Mouse (Mus musculus): ENCODE measurements at regions not wholly inside any gene's neighbourhood (a gene's known extent, or its start where the extent isn't known, plus 50 kb on each side); places are given as distances from the start of the nearest gene placed in this dataset.

- dilution Hi-C loops (cut with MboI; ENCODE audit: extremely low pct_ligation_motif_present, extremely low pct_unique_long_range_greater_than_20kb, low sequenced_read_pairs) (no loop called here), in situ Hi-C loops (cut with MboI; ENCODE audit: low pct_ligation_motif_present, low pct_unique_long_range_greater_than_20kb, low sequenced_read_pairs) (no loop called here)
- Histone ChIP-seq H3K27me3 (replicated peaks) (no peaks in the 10 kb centered on the region), H3K4me2 (ENCODE audit: insufficient read depth, low read depth, poor library complexity, severe bottlenecking) (no peak overlapping the region), H3K79me2 (replicated peaks; ENCODE audit: control insufficient read depth, extremely low read depth, insufficient read depth, poor library complexity, severe bottlenecking) (no peaks in the 10 kb centered on the region), H3K9me3 (replicated peaks; ENCODE audit: low read length) (no peaks in the 10 kb centered on the region), H3K4me1 (ENCODE audit: control insufficient read depth in 1 of 2, insufficient read depth in 2 of 2) (peaks cover 0 to 6% of the 10 kb centered on the region in 2 experiments; a peak in 2 of 4 replicates), H3K27ac (ENCODE audit: insufficient read depth, low read depth) (no peak overlapping the region), H3K36me3 (replicated peaks in 1 of 2; ENCODE audit: control insufficient read depth in 1 of 2, insufficient read depth in 1 of 2, low read length in 1 of 2) (no peaks in the 10 kb centered on the region), H3K9ac (ENCODE audit: insufficient read depth, low read depth) (no peak overlapping the region), H3K4me3 (replicated peaks in 1 of 3; ENCODE audit: low read depth in 2 of 3, low read length in 2 of 3, poor library complexity in 1 of 3) (no peak overlapping the region)
- DNase-seq (ENCODE audit: extremely low read depth), result no peak
- TF ChIP-seq E2F4 (IDR thresholded peaks at IDR 0.05; ENCODE audit: insufficient replicate concordance, low read depth, low read length) (no peak), CHD1 (IDR thresholded peaks at IDR 0.05; ENCODE audit: low read depth, low read length) (no peak), ZNF384 (IDR thresholded peaks at IDR 0.05; ENCODE audit: low read depth, low read length) (no peak), RAD21 (IDR thresholded peaks at IDR 0.05; ENCODE audit: low read depth, low read length) (no peak), UBTF (IDR thresholded peaks at IDR 0.05; ENCODE audit: low read depth, low read length) (no peak), BHLHE40 (IDR thresholded peaks at IDR 0.05; ENCODE audit: low read depth, low read length) (no peak), MAX (IDR thresholded peaks at IDR 0.05; ENCODE audit: low read length) (no peak), TBP (conservative IDR thresholded peaks at IDR 0.05; ENCODE audit: low read depth, low read length) (no peak), MYC (IDR thresholded peaks at IDR 0.05; ENCODE audit: low read depth, low read length) (no peak), RCOR1 (conservative IDR thresholded peaks at IDR 0.05; ENCODE audit: low read depth, low read length) (no peak), ZKSCAN1 (IDR thresholded peaks at IDR 0.05; ENCODE audit: borderline replicate concordance, low read depth, low read length) (no peak), JUND (conservative IDR thresholded peaks at IDR 0.05; ENCODE audit: low read depth, low read length) (no peak), MEF2A (IDR thresholded peaks at IDR 0.05; ENCODE audit: borderline replicate concordance, low read depth, low read length) (no peak), MXI1 (IDR thresholded peaks at IDR 0.05; ENCODE audit: low read depth, low read length) (no peak), JUN (IDR thresholded peaks at IDR 0.05; ENCODE audit: insufficient read depth, low read depth, low read length) (no peak), IRF4 (IDR thresholded peaks at IDR 0.05; ENCODE audit: low read depth, low read length) (no peak), GABPA (IDR thresholded peaks at IDR 0.05; ENCODE audit: insufficient replicate concordance, low read depth, low read length) (no peak), NELFE (IDR thresholded peaks at IDR 0.05; ENCODE audit: low read depth, low read length) (no peak), SIN3A (IDR thresholded peaks at IDR 0.05; ENCODE audit: low read length) (no peak)
These were observed 89.0 kb downstream of the Otx2 start for GRCm38 (mm10) chr14:48584571-48584970.

- in situ Hi-C loops (cut with MboI; ENCODE audit: low pct_ligation_motif_present, low pct_unique_long_range_greater_than_20kb, low sequenced_read_pairs) (no loop called here), dilution Hi-C loops (cut with MboI; ENCODE audit: extremely low pct_ligation_motif_present, extremely low pct_unique_long_range_greater_than_20kb, low sequenced_read_pairs) (no loop called here)
- Histone ChIP-seq H3K79me2 (replicated peaks; ENCODE audit: control insufficient read depth, extremely low read depth, insufficient read depth, poor library complexity, severe bottlenecking) (no peaks in the 10 kb centered on the region), H3K27ac (ENCODE audit: insufficient read depth, low read depth) (no peak overlapping the region), H3K9ac (ENCODE audit: insufficient read depth, low read depth) (no peak overlapping the region), H3K4me3 (replicated peaks in 1 of 3; ENCODE audit: low read depth in 2 of 3, low read length in 2 of 3, poor library complexity in 1 of 3) (no peak overlapping the region), H3K27me3 (replicated peaks) (no peaks in the 10 kb centered on the region), H3K4me2 (ENCODE audit: insufficient read depth, low read depth, poor library complexity, severe bottlenecking) (no peak overlapping the region), H3K4me1 (ENCODE audit: control insufficient read depth in 1 of 2, insufficient read depth in 2 of 2) (peaks cover 0 to 6% of the 10 kb centered on the region in 2 experiments; a peak in 2 of 4 replicates), H3K9me3 (replicated peaks; ENCODE audit: low read length) (no peaks in the 10 kb centered on the region), H3K36me3 (replicated peaks in 1 of 2; ENCODE audit: control insufficient read depth in 1 of 2, insufficient read depth in 1 of 2, low read length in 1 of 2) (no peaks in the 10 kb centered on the region)
- TF ChIP-seq TBP (conservative IDR thresholded peaks at IDR 0.05; ENCODE audit: low read depth, low read length) (no peak), USF2 (conservative IDR thresholded peaks at IDR 0.05; ENCODE audit: low read depth, low read length) (no peak), MXI1 (IDR thresholded peaks at IDR 0.05; ENCODE audit: low read depth, low read length) (no peak), IRF4 (IDR thresholded peaks at IDR 0.05; ENCODE audit: low read depth, low read length) (no peak), MYC (IDR thresholded peaks at IDR 0.05; ENCODE audit: low read depth, low read length) (no peak), MAZ (IDR thresholded peaks at IDR 0.05; ENCODE audit: low read depth, low read length) (no peak), USF1 (IDR thresholded peaks at IDR 0.05; ENCODE audit: low read depth, low read length) (no peak), ZC3H11A (IDR thresholded peaks at IDR 0.05; ENCODE audit: low read depth, low read length) (no peak), SMC3 (IDR thresholded peaks at IDR 0.05; ENCODE audit: low read depth, low read length) (no peak), EP300 (IDR thresholded peaks at IDR 0.05; ENCODE audit: low read length) (no peak), E2F4 (IDR thresholded peaks at IDR 0.05; ENCODE audit: insufficient replicate concordance, low read depth, low read length) (no peak), GABPA (IDR thresholded peaks at IDR 0.05; ENCODE audit: insufficient replicate concordance, low read depth, low read length) (no peak), ZNF384 (IDR thresholded peaks at IDR 0.05; ENCODE audit: low read depth, low read length) (no peak), MAX (IDR thresholded peaks at IDR 0.05; ENCODE audit: low read length) (no peak), ZMIZ1 (IDR thresholded peaks at IDR 0.05; ENCODE audit: low read depth, low read length) (no peak), NRF1 (IDR thresholded peaks at IDR 0.05; ENCODE audit: low read depth, low read length) (no peak), JUND (conservative IDR thresholded peaks at IDR 0.05; ENCODE audit: low read depth, low read length) (no peak), CHD1 (IDR thresholded peaks at IDR 0.05; ENCODE audit: low read depth, low read length) (no peak), BHLHE40 (IDR thresholded peaks at IDR 0.05; ENCODE audit: low read depth, low read length) (no peak), TCF12 (IDR thresholded peaks at IDR 0.05; ENCODE audit: low read depth, low read length) (no peak)
- DNase-seq (ENCODE audit: extremely low read depth), result no peak
These were observed 90.1 kb downstream of the Otx2 start for GRCm38 (mm10) chr14:48583516-48583915.

All from CH12.LX (cell line).